8 mouse cellular contexts compared by ENCODE assay signal in the genomic region with DNA sequence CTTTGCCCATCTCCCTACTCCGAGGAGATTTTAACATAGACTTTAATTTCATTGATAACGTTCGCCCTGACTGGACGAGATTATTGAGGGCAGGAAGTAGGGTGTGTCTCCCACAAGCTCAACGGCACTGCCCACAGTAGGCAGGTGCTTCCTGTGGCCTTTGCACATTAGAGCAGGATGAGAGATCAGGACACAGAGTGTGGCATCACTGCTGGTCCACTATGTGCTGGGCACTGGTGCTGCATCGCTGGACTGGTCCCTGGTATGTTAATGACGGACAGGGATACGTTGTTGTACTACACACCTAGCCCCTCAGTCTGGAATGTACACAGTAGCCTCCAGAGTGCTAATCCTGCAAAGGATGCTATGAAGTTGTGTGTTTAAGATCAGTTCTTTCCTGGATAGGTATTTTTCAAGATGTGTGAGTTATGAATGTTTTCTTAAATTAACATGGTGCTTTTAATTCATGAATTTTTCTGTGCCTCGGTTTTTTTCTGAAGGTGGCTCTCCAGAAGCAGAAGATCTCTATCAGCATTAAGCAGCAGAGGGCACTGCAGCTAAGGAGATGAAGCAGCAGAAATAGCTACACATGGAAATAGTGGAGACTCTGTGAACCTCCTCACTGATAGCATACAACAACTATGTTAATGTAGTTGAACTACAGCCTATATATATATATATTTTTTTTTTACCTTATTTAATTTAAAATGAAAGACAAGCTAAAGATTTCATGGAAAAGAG.
DNase-seq lines count a peak whose midpoint lies in the region.

No protein-coding gene starts in this region.

- no peaks in the 10 kb centered on the region for H3K27me3 ChIP-seq in heart, embryonic 10.5 days (ENCODE audit: insufficient read depth, poor library complexity, severe bottlenecking)

- H3K9me3 ChIP-seq in heart, embryonic 10.5 days = no peaks in the 10 kb centered on the region

- H3K27ac ChIP-seq in heart, embryonic 10.5 days = no peak overlapping the region

- H3K36me3 ChIP-seq in heart, embryonic 10.5 days = no peaks in the 10 kb centered on the region

- 64% methylated on average over 9 of the region's 9 CpGs for WGBS in heart, embryonic 10.5 days

- no peaks in the 10 kb centered on the region for H3K4me1 ChIP-seq in heart, embryonic 10.5 days

- no peak overlapping the region for H3K4me3 ChIP-seq in heart, embryonic 10.5 days

- DNase-seq in MEL-GATA-1-ER (ENCODE audit: extremely low read depth, low read depth) = peak; percentile 71
- peak; percentile 50 for DNase-seq in adrenal gland, postnatal 25 days
- peak; percentile 53 for DNase-seq in embryo, embryonic 9.5 days (ENCODE audit: extremely low spot score)
- DNase-seq in heart, embryonic 10.5 days (ENCODE audit: low spot score) = peak; percentile 73
- DNase-seq in layer of hippocampus, adult 8-10 months (ENCODE audit: low spot score in 2 of 2) = peak; percentile 48 to 78
- DNase-seq in lung, postnatal 14 days = peak; percentile 70
- DNase-seq in retina, postnatal 7 days (ENCODE audit: low read depth, low spot score) = peak; percentile 46
- DNase-seq in urinary bladder, postnatal 25 days (ENCODE audit: low spot score) = no peak
